Mouse (Mus musculus): ENCODE results near the gene Rpl23a.
"Not testable (repeated sequence)": the region's sequence is repeated elsewhere in the genome, so short reads cannot be mapped to it uniquely, and the experiment has no call there.

Gene Rpl23a

DNA sequence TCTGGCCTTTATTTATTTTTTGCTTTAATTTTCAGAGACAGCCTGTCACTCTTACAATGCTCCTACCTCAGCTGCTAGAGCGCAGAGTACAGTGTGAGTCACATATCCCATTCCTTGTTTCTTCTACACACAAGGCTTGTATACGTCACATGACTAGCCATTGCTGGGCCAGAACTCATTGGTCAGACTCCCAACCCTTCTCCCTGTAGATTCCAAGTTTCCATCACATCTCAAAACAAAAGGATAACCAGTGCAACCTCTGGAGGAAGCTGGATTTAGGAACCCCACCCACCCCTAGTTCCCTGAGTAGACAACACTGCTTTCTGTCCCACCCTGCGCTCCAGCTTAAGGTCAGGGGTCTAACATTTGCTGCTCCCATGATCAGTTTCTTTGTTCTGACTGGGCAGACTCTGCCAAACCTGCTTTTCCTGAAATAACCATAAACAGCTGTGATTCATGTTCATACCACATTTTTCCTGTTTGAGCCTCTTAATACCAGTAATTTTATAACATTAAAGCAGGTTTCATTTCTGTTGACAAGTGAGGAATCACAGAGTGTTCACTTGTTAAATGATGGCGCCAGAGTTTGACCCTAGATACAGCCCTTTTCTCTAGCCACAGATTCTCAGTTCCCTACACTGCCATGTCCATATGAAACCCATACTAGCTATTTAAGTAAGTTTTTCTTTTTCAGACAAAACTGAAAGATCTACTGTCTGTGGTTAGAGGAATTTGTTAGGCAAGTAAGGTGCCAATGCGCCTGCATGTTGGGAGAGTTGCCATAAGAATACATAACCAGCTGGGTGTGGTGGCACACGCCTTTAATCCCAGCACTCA lies 36.5 kb downstream of the Rpl23a start:
- no peak for DNase-seq (ENCODE audit: low read depth, low spot score)

- no peak for DNase-seq (ENCODE audit: low read depth, low spot score)
Observed at GRCm38 (mm10) chr11:78146168-78146567, 37.2 kb downstream of the Rpl23a start.

DNA sequence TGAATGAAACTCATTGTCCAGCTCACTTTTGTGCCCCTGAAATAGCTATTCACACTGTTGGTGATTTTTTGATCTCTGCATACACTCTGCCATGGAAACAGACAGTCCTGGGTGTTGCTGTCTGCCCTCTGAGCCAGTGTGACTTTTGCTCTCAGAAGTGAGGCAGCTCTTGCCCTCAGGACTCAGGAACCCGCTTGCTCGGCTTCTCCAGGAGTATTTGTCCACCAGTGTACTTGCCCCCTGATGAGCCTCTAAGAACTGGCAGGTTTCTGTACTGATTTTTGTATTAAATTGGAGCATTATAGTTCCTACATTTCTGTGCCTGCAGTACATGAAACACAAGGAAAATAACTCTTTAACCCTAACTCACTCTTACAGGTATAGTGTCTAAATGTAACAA lies 39.9 kb downstream of the Rpl23a start:
- no peak for DNase-seq (ENCODE audit: low read depth, low spot score)

- no peak for DNase-seq (ENCODE audit: low read depth, low spot score)
Observed at GRCm38 (mm10) chr11:78140665-78141064, 42.7 kb downstream of the Rpl23a start.

DNA sequence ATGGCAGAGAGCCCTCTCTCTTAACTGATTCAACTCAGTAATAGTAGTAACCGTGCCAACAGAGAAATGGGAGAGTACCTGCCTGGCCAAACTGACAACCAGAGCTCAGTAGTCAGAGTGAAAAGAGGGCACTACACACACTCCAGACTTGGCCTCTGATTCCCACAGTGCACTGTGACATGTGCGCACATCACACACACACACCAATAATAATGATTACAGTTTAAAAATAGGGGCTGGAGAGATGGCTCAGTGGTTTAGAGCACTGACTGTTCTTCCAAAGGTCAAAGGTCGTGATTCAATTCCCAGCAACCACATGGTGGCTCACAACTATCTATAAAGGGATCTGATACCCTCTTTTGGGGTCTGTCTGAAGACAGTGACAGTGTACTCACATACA lies 45.4 kb downstream of the Rpl23a start:
- DNase-seq (ENCODE audit: low read depth, low spot score): no peak

GRCm38 (mm10) chr11:78137584-78137983 lies 45.8 kb downstream of the Rpl23a start:
- peak; percentile 64 for DNase-seq (ENCODE audit: low read depth, low spot score)

GRCm38 (mm10) chr11:78136132-78136531 lies 47.3 kb downstream of the Rpl23a start:
- DNase-seq (ENCODE audit: low read depth, low spot score): no peak

DNA sequence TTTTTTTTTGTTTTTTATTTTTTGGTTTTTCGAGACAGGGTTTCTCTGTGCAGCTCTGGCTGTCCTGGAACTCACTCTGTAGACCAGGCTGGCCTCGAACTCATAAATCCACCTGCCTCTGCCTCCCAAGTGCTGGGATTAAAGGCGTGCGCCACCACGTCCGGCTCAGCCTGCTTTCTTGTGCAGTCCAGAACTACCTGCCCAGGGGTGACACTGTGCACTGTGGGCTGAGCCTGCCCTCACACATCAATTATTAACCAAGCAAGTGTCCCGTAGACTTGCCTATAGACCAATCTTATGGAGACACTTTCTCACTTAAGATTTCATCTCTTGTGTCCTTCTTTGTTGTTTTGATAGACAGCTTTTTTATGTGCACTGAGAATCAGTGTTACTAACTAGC lies 48.1 kb downstream of the Rpl23a start:
- not testable (repeated sequence) for DNase-seq (ENCODE audit: low read depth, low spot score)

GRCm38 (mm10) chr11:78134344-78134743 lies 49.0 kb downstream of the Rpl23a start:
- no peak for DNase-seq (ENCODE audit: low read depth, low spot score)

- DNase-seq (ENCODE audit: low read depth, low spot score): no peak
Observed at GRCm38 (mm10) chr11:78133915-78134314, 49.5 kb downstream of the Rpl23a start.
